Mouse (Mus musculus) MEL (cell line): Measurements from ENCODE around the gene Mrpl14. TPM values are rescaled to one million over a fixed set of nuclear protein-coding genes. Genes with fewer than 3 reads are reported as not detected.

Experiments used
- DNase-seq: peaks from one replicate; pipeline ENCODE4 v3.0.0; 2011; ENCODE audit warnings: low read depth, low spot score
- H3K27ac ChIP-seq: 2 replicates; pipeline ENCODE4 v1.5.1; 2012; ENCODE audit warnings: low read depth, mild to moderate bottlenecking, control low read depth, low read length, moderate library complexity; ENCODE audit not compliant: control insufficient read depth
- H3K27me3 ChIP-seq, 2 experiments: fragments of 150-350 bp in 1 of 2; sonication (generic) in 1 of 2; 2 replicates each; pipeline ENCODE4 v1.6.1; 2012; ENCODE audit warnings: low read length in 2 of 2, mild to moderate bottlenecking in 2 of 2, improper control_type of control experiment in 1 of 2, moderate library complexity in 1 of 2; ENCODE audit not compliant: insufficient read depth in 2 of 2, control insufficient read depth in 1 of 2
- H3K36me3 ChIP-seq, 2 experiments: 2 replicates each; pipeline ENCODE4 v1.6.1; 2012 to 2014; ENCODE audit warnings: low read length in 2 of 2, improper control_type of control experiment in 1 of 2, inconsistent platforms in 1 of 2, mild to moderate bottlenecking in 1 of 2; ENCODE audit not compliant: insufficient read depth in 2 of 2, control insufficient read depth in 1 of 2
- H3K4me1 ChIP-seq, 2 experiments: fragments of 150-350 bp in 1 of 2; sonication (generic) in 1 of 2; 2 replicates each; pipeline ENCODE4 v1.6.1; 2012; ENCODE audit warnings: low read length in 2 of 2, improper control_type of control experiment in 1 of 2, mild to moderate bottlenecking in 1 of 2; ENCODE audit not compliant: insufficient read depth in 2 of 2, control insufficient read depth in 1 of 2
- H3K4me3 ChIP-seq, 2 experiments: fragments of 150-350 bp in 1 of 2; sonication (generic) in 1 of 2; 2 replicates each; pipeline ENCODE4 v1.5.1; 2012; ENCODE audit warnings: low read depth in 2 of 2, low read length in 2 of 2, mild to moderate bottlenecking in 2 of 2, moderate library complexity in 2 of 2, control low read depth in 1 of 2, improper control_type of control experiment in 1 of 2; ENCODE audit not compliant: control insufficient read depth in 1 of 2, insufficient read depth in 1 of 2
- H3K79me2 ChIP-seq: 2 replicates; pipeline ENCODE4 v1.6.1; 2012; ENCODE audit warnings: mild to moderate bottlenecking, low read length, moderate library complexity; ENCODE audit not compliant: control insufficient read depth, poor library complexity, insufficient read depth
- H3K9ac ChIP-seq: 2 replicates; pipeline ENCODE4 v1.6.1; 2012; ENCODE audit warnings: low read depth, mild to moderate bottlenecking, control low read depth, low read length, moderate library complexity; ENCODE audit not compliant: control insufficient read depth, poor library complexity, severe bottlenecking
- H3K9me3 ChIP-seq: fragments of 150-350 bp; sonication (generic); replicated peaks from 2 replicates; pipeline ENCODE4 v1.6.1; 2012; ENCODE audit warnings: mild to moderate bottlenecking, low read length, improper control_type of control experiment, moderate library complexity; ENCODE audit not compliant: insufficient read depth
- BHLHE40 ChIP-seq: IDR thresholded peaks from 2 replicates; pipeline ENCODE4 v1.6.1; 2012; ENCODE audit warnings: low read depth, mild to moderate bottlenecking, inconsistent platforms, low read length, improper control_type of control experiment, borderline replicate concordance
- CHD1 ChIP-seq: IDR thresholded peaks from 2 replicates; pipeline ENCODE4 v1.6.1; 2012; ENCODE audit warnings: low read depth, mild to moderate bottlenecking, inconsistent platforms, low read length, improper control_type of control experiment
- E2F4 ChIP-seq: IDR thresholded peaks from 2 replicates; pipeline ENCODE4 v1.6.1; 2011; ENCODE audit warnings: low read depth, low read length, improper control_type of control experiment, borderline replicate concordance
- HCFC1 ChIP-seq: IDR thresholded peaks from 2 replicates; pipeline ENCODE4 v1.6.1; 2012; ENCODE audit warnings: low read depth, mild to moderate bottlenecking, inconsistent platforms, low read length, improper control_type of control experiment, moderate library complexity
- MYC ChIP-seq: IDR thresholded peaks from 2 replicates; pipeline ENCODE4 v1.6.1; 2011; ENCODE audit warnings: low read depth, mild to moderate bottlenecking, low read length, improper control_type of control experiment, moderate library complexity
- NELFE ChIP-seq: IDR thresholded peaks from 2 replicates; pipeline ENCODE4 v1.6.1; 2011; ENCODE audit warnings: low read depth, low read length, improper control_type of control experiment
- NRF1 ChIP-seq: IDR thresholded peaks from 2 replicates; pipeline ENCODE4 v1.6.1; 2014; ENCODE audit warnings: low read depth, mild to moderate bottlenecking, inconsistent platforms, low read length, improper control_type of control experiment, moderate library complexity; ENCODE audit not compliant: poor library complexity, insufficient read depth, severe bottlenecking
- POLR2AphosphoS5 ChIP-seq: IDR thresholded peaks from 2 replicates; pipeline ENCODE4 v1.6.1; 2012; ENCODE audit warnings: low read depth, borderline replicate concordance, mild to moderate bottlenecking, inconsistent platforms, low read length, moderate library complexity, mixed read lengths
- RAD21 ChIP-seq: IDR thresholded peaks from 2 replicates; pipeline ENCODE4 v1.6.1; 2011; ENCODE audit warnings: mild to moderate bottlenecking, low read depth, low read length, improper control_type of control experiment
- TAL1 ChIP-seq: IDR thresholded peaks from 2 replicates; pipeline ENCODE4 v1.6.1; 2012; ENCODE audit warnings: mild to moderate bottlenecking, inconsistent platforms, low read length, moderate library complexity, mixed read lengths
- TBP ChIP-seq: IDR thresholded peaks from 2 replicates; pipeline ENCODE4 v1.8.0; 2011; ENCODE audit warnings: low read depth, low read length, improper control_type of control experiment
- TCF12 ChIP-seq: IDR thresholded peaks from 2 replicates; pipeline ENCODE4 v1.6.1; 2014; ENCODE audit warnings: low read depth, mild to moderate bottlenecking, inconsistent platforms, low read length, improper control_type of control experiment, moderate library complexity
- UBTF ChIP-seq: IDR thresholded peaks from 2 replicates; pipeline ENCODE4 v1.6.1; 2012; ENCODE audit warnings: low read depth, mild to moderate bottlenecking, inconsistent platforms, low read length, improper control_type of control experiment, moderate library complexity, borderline replicate concordance; ENCODE audit not compliant: insufficient read depth
- USF1 ChIP-seq: IDR thresholded peaks from 2 replicates; pipeline ENCODE4 v1.6.1; 2014; ENCODE audit warnings: low read depth, mild to moderate bottlenecking, inconsistent platforms, low read length, improper control_type of control experiment, moderate library complexity
- ZC3H11A ChIP-seq: IDR thresholded peaks from 2 replicates; pipeline ENCODE4 v1.6.1; 2012; ENCODE audit warnings: low read depth, mild to moderate bottlenecking, inconsistent platforms, low read length, improper control_type of control experiment
- polyA plus RNA-seq, 2 experiments: library from polyadenylated mRNA; stranded (reverse) in 1 of 2; unstranded in 1 of 2; fragments of >175 nt in 1 of 2; fragments of >200 nt in 1 of 2; gene quantifications; 2 replicates each; pipeline versions ENCODE4 v1.2.1 to v1.2.4; 2012; ENCODE audit warnings: low replicate concordance in 2 of 2, low read depth in 1 of 2; ENCODE audit not compliant: insufficient read length in 2 of 2, insufficient read depth in 1 of 2, missing spikeins in 1 of 2
- total RNA-seq: library from RNA; depleted of rRNA; stranded (reverse); fragments of 300-350 nt; gene quantifications from 2 replicates; pipeline ENCODE4 v1.2.3, GENCODE M21; 2012

The Mrpl14 gene
- total and polyA plus RNA-seq, 3 experiments = 66.2 to 159 TPM; not detected in 1

DNA sequence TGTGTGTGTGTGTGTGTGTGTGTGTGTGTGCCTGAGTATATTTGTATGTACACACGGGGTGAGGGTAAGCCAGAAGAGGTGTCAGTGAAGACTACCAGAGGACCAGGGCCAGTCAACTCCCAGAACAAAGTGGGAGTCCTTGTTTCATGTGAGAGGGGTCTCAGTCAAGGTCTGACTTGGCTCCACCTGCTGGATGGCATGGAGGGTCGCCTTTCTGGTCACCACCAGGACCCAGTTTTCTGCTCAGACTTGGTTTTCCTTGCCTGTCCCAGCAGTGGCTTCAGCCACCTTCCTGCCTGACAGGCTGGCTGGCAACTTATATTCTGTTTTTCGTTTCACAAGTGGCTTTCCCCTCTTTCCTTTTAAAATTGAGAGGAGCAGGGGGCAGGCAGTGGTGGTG is 21.3 kb downstream of the Mrpl14 start (continued):
- TF ChIP-seq E2F4 = no peak
- TF ChIP-seq NELFE = no peak

DNA sequence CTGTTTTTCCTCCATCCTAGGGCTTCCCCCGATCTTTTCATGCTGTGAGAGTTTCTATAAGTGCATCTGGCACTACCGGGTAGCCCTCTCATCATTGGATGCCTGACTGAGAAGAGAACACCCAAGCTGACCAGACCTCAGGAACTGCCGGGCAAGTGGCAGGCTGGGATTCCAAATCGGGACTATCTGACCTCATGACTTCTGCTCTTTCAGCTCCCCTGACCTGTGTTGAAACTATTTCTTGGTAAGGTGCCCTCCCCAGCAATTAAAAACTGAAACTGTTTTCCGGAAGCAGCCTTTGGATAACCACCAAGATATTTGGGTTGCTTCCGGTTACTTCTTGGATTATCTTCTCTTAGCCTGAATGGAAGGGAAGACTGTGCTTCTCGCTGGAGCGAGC is 22.1 kb downstream of the Mrpl14 start:
- DNase-seq = no peak
- no peaks in the 10 kb centered on the region for H3K9me3 ChIP-seq
- H3K9ac ChIP-seq = no peak overlapping the region
- no peak overlapping the region for H3K27ac ChIP-seq
- no peaks in the 10 kb centered on the region for H3K36me3 ChIP-seq
- H3K27me3 ChIP-seq = no peaks in the 10 kb centered on the region
- H3K4me3 ChIP-seq = no peak overlapping the region
- TF ChIP-seq TBP = no peak
- TF ChIP-seq TCF12 = no peak
- peaks cover 3 to 23% of the 10 kb centered on the region in 2 experiments for H3K4me1 ChIP-seq
- no peaks in the 10 kb centered on the region for H3K79me2 ChIP-seq

DNA sequence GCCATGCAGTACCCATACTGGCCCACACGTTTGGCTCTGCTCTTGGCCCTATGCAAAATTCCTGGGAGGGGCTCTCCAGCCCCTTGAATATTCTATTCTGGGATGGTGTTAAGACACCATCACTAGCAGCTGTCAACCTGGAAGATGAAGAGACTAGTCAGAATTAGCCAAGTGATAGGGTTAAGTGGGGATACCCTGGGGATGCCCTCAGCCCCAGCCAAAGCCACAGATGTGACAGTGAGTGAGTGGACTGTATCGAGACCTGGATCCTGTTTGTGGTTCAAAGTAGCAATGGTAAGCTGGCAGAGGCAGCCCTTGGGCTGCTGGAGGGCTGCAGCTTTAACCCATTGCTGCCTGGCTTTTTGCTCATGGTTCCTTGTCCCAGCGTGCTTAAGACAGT is 23.7 kb downstream of the Mrpl14 start:
- no peak overlapping the region for H3K4me3 ChIP-seq
- H3K9me3 ChIP-seq = no peaks in the 10 kb centered on the region
- no peaks in the 10 kb centered on the region for H3K36me3 ChIP-seq
- no peak for TF ChIP-seq TAL1
- TF ChIP-seq POLR2AphosphoS5 = no peak
- no peak for TF ChIP-seq RAD21
- no peak for TF ChIP-seq ZC3H11A
- no peak for TF ChIP-seq UBTF
- no peak for TF ChIP-seq USF1
- TF ChIP-seq NRF1 = no peak
- TF ChIP-seq MYC = no peak
- TF ChIP-seq CHD1 = no peak
- no peak for TF ChIP-seq BHLHE40
- no peak for TF ChIP-seq HCFC1
- TF ChIP-seq, all 39 proteins: peak for 0
- no peaks in the 10 kb centered on the region for H3K27me3 ChIP-seq
- H3K4me1 ChIP-seq = peaks cover 3 to 21% of the 10 kb centered on the region in 2 experiments; a peak in 3 of 4 replicates
- DNase-seq = no peak
- H3K27ac ChIP-seq = no peak overlapping the region
- H3K79me2 ChIP-seq = no peaks in the 10 kb centered on the region
- H3K9ac ChIP-seq = no peak overlapping the region
